Mouse (Mus musculus): ENCODE data around the gene Aff3.

Aff3 gene

DNA sequence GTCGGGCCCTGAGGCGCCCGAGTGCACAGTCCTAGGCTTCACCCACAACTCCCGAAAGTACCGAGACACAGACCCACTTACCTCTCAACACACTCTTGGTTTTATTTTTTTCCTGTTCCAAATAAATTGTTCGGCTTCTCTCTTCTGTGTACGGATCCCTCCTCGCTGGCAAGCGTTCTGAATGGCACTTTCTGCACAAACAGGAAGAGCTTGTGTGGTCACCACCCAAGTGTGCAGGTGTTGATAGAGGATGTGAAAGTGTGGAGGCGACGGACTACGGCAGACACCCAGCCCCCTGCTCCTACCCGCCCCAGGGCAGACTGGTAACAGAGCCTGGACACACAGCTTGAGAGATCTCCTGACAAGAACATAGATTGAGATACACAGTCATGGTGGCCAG, at the start of gene Aff3:
Aff3 (minus strand) TSS at position 179 of the 400 bp plus-strand sequence.
- no peak for DNase-seq (ENCODE audit: low spot score)

DNA sequence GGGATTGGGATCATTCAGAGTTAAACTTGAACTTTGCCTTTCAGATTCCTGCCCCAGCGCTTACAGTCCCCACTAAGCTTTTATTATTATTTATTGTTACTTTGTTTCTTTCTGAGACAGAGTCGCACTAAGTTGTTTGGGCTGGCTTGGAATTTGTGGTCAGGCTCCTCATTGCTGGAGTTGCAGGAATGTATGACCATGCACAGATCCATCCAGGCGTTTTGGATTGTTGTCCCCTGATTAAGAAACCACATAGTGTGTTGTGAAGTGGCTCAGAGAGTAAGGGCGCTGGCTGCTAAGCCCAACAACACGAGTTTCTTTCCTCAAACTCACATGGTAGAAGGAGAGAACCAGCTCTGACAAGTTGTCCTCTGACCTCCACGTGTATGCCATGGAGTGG, 35.9 kb upstream of the Aff3 start:
- DNase-seq (ENCODE audit: low spot score), result no peak

DNA sequence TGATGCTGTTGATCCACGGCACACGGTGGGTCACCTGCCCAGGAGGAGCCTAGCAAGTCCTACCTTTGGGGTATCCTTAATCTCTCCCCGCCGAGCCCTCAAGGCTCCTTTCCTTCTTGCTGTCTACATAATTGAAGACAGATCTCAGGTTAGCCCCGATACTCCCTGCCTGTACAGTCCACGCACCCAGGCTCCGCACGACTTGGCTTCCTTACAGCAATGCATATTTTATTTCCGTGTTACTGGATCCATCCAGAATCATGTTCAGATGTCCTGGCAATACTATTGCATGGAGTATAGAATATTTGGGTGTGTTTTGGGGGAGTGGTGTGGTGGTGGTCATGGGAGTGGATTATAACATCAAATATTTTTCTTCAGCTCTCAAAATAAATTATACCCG, 34.5 kb upstream of the Aff3 start:
- no peak for DNase-seq (ENCODE audit: low spot score)

DNA sequence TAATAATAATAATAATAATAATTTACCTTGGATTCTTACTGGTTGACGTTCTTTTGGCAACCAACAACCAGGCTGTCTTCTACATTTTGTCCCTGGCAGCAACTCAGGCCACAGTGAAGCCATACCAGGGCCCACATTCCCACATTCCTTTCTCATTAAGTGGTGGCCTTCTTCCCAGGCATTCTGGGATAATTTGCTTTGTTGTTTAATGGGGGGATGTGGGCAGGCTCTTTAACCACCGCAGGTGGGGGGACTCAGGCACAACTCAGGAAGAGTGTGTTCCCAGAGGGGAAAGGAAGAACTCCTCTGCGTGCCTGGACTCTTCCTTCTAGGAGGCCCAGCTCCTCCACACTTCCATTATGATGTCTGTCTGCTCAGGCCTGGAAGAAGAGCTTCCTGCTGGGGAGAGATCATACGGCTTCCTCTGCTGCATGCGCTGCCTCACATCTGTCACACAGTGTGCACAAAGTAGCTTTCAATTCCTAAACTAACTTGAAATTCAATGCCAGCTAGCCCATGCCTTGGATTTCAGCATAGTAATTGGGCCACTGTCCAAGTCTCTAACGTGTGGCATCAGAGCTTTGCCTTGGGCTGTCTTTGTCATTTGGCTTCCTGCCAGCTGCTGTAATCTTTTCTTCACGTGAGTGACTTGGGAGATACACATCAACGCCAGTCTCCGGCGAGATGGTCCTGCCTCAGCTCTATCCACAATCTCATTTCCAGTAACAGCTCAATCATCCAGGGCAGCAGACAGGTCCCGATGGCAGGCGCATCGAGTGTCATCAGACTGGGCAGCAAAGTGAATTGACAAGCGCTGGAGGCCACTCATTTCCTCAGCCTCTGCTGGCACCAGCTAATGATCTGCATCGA, 31.3 kb upstream of the Aff3 start:
- no peak for DNase-seq (ENCODE audit: low spot score)

DNA sequence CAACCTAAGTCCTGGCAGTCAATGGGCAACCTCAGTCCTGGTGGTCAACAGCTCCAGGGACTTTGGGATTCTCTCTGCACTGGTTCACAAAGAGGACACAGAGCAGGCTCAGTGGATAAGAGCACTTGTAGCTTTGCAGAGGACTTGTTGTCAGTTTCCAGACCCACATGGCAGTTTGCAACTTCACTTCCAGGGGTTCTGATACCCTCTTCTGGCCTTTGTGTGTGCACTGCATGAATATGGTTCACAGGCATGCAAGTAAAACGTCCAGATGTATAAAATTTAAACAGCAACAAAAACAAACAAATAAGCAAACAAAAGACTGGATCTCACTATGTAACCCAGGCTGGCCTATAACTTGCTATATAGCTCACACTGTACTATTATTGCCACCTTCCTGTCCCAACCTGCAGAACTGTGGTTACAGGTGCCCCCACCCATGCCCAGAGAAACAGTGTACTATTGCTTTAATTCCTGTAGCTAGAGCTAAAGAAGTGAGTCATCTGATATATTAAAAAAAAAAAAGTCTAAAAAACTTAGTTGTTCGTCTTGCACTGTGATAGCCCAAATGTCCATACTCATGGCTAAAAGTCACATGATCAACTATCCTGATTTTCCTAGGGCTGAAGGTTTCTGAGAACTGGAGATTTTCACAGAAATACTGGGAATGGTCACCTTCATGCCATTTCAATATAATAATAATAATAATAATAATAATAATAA, 30.5 kb upstream of the Aff3 start:
- no peak for DNase-seq (ENCODE audit: low spot score)

DNA sequence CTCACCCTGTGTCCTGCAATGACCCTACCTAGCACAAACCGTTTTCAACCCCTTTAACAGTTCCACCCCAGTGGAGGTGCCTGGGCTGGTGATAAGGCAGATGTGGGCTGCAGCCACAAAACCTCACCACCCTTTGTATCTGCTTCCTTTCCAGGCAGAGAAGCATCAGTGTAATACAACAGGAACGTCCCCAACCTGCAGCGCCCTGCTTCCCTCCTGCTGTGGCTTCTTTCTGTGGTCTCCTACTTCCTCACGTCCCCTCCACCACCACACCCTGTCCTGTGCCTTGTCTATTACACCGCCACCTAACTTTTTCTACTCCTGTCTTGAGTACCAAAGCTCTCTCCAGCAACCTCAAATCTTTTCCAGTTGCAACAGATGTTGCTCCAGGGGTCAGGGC, 29.4 kb upstream of the Aff3 start:
- no peak for DNase-seq (ENCODE audit: low spot score)

DNA sequence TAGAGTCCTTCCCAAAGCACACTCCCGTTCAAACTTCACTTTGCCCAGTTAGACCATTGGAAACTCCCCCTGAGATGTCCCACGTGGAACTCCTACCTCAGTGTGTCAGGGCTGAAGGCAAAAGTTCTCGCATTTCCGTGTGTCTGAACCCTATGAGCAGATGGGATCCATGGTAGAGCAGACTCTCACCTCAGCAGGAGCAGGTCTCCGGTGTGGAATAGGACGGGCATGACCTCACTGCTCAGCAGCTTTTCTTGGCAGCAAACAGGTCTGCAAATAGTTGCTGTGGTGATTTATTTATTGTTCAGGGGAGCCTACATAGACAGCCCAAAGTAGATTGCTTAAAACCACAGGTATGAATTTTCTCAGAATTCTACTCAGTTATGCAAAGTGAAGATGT, 25.7 kb upstream of the Aff3 start:
- DNase-seq (ENCODE audit: low spot score), result no peak

DNA sequence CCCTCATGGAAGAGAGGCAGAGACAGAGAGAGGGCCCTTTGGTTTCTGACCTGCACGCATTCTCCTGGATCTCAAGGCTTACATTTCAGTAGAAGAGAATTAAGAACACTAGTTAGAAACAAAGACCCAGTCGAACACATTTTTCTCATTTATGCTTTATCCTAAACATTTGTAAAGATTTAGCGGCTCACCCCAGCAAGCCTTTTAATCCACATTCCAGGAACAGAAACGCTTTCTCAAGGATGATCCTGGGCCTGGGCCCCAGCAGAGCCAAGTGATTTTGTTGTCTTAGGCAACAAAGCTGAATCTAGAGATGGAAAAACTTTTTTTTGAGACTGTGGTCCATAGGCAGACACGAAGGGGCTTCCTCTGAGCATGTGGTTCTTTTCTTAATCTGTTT, 23.5 kb upstream of the Aff3 start:
- no peak for DNase-seq (ENCODE audit: low spot score)

DNA sequence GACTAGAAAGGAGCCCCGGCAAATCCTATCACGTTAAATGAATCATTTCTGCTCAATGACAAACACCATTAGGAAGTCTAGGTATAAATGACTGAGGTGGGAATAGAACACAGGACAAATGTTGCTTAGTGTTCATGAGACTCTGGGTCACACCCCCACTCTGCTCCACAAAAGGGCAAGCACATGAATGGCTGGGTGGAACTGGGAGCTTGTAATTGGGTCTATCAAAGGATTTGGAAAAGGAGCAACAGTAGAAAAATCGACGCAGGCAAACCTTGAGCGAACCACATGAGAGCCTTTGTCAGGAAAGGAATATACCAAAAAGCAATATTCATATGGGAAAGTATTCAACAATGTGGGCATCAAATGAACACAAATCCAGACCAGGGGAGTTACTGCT, 21.0 kb upstream of the Aff3 start:
- no peak for DNase-seq (ENCODE audit: low spot score)

DNA sequence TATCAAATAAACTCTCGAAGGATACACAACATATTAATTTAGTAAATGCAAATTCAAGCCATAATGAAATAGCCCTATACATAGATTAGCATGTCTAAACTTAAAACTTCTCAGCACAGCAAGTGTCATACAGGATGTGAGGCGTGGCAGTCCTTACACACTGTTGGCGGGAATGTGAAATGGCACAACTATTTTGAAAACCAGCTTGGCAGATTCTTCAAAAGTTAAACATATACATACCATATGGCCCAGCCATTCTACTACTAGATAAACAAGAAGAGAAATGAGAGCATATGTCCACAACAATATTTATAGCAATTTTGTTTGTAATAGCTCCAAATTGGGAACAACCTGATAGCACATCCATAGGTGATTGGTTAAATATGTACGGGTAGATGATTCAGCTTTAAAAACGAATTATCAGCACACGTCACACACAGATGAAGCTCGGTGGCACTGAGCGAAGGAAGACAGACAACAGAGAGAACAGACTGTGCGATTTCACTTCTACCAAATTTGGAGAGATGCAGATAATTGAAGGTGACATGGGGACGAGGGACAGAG, 18.5 kb upstream of the Aff3 start:
- no peak for DNase-seq (ENCODE audit: low spot score)

DNA sequence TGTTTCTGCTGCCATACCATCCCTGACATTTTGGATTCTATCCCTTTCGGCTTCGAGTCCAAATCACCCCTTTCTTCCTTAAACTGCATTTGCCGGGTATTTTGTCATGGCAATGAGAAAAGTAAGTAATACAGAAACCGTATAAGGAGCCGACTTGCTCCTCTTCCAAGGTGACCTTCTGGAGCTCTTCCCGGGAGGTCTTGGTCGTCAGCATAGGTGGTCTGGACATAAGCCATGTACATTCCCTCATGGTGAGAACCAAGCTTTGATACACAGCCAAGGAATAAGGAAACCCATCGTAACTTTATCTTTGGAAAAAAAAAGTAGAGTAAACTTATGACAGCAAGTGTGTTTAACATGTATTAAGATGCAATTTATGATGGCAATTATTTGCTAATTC, 15.1 kb upstream of the Aff3 start:
- no peak for DNase-seq (ENCODE audit: low spot score)

DNA sequence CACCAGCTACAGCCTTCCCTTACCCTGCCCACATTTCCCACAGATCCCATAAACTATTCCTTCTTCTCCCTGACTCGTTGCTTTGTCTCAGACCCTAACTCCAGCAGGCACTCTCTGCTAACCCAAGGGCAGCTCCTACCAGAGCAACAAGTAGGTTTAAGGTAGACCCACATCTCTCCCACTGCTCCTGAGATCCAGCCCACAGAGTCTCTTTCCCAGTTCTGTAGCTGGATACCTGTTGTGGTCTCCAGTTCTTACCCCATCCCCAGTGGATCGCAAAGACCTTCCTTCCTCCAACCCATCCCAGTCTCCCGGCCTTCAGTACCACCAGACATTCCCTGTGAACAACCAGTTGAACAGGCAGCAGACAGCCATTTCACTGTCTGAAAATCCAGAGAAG, 7.0 kb upstream of the Aff3 start:
- no peak for DNase-seq (ENCODE audit: low spot score)

DNA sequence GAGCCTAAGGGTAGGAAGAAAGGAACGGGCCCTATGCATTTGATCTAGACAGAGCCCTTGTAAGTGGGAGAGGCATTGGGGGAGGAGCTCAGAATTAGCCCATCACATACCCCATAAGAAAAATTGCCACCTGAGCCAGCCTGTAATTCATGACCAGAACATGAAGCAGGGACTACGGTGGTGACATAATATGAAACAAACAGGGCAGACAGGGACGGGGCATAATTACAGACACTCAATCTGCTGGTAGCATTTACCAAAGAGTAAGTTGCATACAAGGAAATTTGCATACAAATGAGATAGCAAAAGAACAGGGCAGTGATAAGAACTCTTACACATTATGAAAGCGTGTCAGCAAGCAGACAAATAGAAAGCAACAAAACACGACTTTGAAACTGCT, 6.3 kb upstream of the Aff3 start:
- no peak for DNase-seq (ENCODE audit: low spot score)

DNA sequence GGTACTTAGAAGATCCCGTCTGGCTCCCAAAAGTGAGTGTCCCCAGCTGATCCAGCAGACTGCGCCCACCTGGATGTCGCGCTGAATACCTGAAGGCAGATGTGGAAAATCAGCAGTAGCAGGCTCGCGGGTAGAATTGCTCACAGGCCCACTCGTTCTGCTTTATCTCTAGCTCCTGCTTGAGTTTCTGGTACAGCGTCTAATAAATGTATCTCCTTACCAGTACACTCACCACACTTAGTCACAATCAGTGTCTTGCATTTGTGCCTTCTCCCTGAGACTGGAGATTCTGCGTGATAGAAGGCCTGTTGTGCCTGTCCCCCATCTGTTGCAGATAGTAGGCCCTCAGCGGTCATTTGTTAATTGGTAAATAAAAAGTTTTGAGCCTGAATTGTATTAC, 3.6 kb upstream of the Aff3 start:
- DNase-seq (ENCODE audit: low spot score), result no peak

DNA sequence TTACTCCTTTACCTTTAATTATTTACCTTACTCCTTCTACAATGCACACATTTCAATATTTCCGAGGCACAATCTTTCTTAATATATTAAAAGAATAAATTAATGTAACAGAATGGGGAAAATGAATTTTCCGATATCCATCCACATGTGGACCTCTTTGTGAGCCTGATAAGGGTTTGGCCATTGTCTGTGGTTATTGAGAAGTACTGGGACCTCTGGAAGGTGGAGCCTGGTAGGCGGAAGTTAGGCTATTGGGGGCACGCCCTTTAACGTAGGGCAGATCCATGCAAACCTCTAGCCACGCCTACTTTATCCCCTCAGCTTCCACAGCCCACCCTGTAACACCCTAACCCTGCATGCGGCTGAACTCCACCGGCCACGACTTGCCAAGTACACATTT, 3.1 kb upstream of the Aff3 start:
- no peak for DNase-seq (ENCODE audit: low spot score)

DNA sequence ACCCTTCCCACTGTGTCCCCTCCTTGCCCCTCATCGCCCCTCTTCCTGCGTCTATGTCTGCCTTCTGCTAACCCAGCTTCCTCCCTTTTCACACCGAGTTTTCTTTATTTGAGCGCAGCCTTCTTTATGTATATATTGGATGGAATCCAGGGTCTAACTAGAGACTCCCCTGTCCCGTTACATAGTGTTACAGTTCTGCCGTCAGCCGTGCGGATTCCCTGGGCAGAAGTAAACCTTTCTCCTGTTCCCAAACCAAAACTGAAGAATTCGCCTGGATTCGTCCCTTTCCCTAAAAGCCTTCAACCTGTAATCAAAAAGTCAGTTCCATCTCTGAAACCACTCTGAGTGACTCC, 2.0 kb upstream of the Aff3 start:
- DNase-seq (ENCODE audit: low spot score), result no peak

DNA sequence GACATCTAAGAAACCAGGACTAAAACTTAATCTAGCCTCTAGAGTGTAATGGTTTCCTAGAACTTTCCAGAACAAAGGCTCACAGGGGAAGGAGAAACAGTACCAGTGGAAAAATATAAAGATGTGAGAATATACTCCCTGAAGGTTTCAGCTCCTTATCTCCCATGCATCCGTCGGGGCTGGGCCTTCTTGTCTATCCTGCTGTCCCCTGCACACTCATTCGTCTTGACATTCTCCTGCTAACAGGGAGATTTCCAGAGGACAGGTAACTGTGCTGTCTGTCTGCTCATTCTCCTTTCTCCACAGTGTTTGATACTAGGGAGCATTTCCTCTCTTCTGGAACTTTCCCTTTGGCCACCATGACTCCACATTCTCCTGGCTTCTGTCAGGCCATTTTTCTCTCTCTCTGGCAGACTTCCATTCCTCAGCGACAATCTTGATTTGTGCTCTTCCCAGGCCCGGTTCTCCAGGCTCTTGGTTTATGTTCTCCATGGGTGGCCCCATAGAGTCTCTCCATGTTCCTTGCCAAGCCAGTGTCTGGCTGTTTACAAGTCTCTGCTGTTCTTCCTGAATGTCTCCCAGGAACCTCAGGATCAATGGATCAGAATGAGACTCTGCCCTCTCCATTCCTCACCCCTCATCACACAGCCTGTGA, 1.5 kb upstream of the Aff3 start:
- no peak for DNase-seq (ENCODE audit: low spot score)

DNA sequence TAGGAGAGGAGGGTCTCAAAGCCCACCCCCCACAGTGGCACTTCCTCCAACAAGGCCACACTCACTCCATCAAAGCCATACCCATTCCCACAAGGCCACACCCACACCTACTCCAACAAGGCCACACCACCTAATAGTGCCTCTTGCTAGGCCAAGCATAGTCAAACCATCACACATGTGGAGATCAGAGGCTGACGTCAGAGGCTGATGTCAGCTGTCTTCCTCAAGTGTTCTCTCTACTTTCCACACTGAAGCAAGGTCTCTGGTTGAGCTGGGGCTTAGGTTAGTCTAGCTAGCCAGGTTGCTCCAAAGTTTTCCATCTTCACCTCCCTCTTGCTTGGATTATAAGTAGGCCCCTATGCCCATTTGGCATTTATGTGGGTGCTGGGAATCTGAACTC, 856 bp upstream of the Aff3 start:
- DNase-seq (ENCODE audit: low spot score), result no peak

DNA sequence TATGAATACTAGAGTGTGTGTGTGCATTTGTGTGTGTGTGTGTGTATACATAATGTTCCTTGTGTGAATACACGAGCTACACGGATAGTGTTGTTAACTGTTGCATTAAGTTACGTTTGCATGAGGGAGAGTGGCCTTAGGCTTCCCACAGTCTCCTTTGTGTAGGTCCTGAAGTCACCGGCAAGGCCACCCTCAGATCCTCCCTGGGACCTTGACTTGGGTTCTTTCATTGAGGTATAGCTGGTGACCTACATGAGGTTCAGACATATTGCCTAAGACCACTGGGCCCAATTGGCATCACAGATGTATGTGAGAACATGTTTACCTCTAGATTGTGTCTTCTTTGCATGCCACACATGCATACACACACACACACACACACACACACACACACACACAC, 494 bp downstream of the Aff3 start:
- no peak for DNase-seq (ENCODE audit: low spot score)

DNA sequence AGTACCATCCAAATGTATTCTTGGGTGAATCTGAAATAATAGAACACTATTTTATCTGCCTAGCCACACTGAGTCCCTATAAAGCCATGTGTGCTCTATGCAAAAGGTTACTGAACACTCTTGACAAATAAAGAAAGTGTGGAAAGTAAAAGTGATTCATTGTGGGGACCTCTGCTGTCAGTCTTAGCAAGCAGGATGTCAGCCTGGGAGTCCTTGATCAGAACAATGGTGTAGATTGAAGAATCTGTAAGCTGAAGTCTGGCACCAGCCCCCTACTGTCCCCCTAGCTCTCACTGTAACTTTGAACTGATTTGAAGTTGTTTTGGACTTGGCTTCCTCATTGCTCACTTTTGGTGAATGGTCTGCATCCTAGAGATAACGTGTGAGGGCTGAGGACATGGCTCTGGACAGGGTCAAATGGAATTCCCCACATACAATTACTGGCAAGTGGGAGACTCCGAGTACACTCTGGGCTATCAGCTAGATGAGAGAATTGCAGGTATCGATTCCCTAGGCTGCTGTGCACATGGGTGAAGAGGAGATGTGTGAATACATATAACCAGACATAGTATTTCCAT, 2.0 kb downstream of the Aff3 start:
- no peak for DNase-seq (ENCODE audit: low spot score)

DNA sequence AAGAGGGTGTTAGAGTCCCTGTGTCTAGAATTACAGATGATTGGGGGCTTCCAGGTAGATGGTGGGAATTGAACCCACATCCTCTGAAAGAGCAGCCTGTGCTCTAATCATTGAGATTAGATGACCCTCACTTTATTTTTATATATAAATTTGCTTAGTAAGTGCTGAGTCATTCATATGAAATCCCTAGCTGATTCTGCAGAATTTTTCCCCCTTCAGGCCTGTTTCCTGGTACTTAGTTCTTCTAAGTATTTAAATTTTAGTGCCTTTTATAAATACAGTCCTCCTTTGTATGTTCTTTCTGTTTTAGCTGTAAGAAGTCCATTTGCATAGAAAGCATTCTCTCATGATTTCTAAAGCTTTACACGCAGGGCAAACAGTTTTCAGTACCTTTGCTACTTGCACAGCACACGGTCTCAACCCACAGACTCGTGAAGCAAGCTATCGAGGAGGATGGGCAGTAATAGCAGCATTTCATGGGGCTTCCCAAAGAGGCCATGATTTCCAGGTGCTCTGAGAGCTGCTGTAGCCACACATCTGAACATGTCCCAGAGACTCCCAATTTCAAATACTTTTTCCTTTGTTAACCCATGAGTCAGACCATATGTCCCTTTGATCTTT, 5.7 kb downstream of the Aff3 start:
- no peak for DNase-seq (ENCODE audit: low spot score)

DNA sequence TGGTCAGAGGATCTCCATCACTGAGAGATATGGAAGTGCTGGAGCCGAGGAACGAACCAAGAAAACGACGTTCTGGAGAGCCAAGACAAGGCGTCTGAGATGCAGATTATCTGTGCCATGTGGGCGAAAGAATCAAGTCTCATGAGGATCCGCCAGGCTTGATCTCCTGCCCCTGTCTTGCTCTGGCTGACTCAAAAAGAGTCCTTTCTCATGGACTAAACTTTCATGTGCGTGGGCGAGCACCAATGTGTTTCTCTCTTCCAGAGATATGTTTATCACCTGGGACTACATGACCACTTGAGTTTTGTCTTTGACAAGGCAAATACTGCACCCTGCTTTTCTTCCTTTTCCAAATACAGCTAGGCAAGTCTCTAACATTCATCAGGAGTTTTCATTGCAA, 6.4 kb downstream of the Aff3 start:
- no peak for DNase-seq (ENCODE audit: low spot score)
